Mouse (Mus musculus): ENCODE results near the gene Prpsap1.

Prpsap1 gene

GRCm38 (mm10) chr11:116446308-116446887 is 47.6 kb downstream of the Prpsap1 start:
- in situ Hi-C loops (cut with MboI, MseI) = loop anchor here (5.0 kb wide), 1 partner anchor 129 kb away; no protein-coding TSS in a partner anchor

GRCm38 (mm10) chr11:116445596-116446307 is 48.2 kb downstream of the Prpsap1 start:
- in situ Hi-C loops (cut with MboI, MseI) = loop anchor here (5.0 kb wide), 1 partner anchor 128 kb away; no protein-coding TSS in a partner anchor

- in situ Hi-C loops (cut with MboI, MseI) = loop anchor here (5.0 kb wide), 1 partner anchor 47 kb away; no protein-coding TSS in a partner anchor
These were observed 50.1 kb downstream of the Prpsap1 start for GRCm38 (mm10) chr11:116443935-116444334.

GRCm38 (mm10) chr11:116443311-116443710 is 50.7 kb downstream of the Prpsap1 start:
- in situ Hi-C loops (cut with MboI, MseI) = loop anchor here (5.0 kb wide), 1 partner anchor 46 kb away; no protein-coding TSS in a partner anchor

- in situ Hi-C loops (cut with MboI, MseI) = loop anchor here (5.0 kb wide), 1 partner anchor 46 kb away; no protein-coding TSS in a partner anchor
These were observed 51.2 kb downstream of the Prpsap1 start for GRCm38 (mm10) chr11:116442867-116443177.

- in situ Hi-C loops (cut with MboI, MseI) = loop anchor here (5.0 kb wide), 1 partner anchor 45 kb away; no protein-coding TSS in a partner anchor
These were observed 51.7 kb downstream of the Prpsap1 start for GRCm38 (mm10) chr11:116442129-116442866.

GRCm38 (mm10) chr11:116440408-116441068 is 53.5 kb downstream of the Prpsap1 start:
- in situ Hi-C loops (cut with MboI, MseI) = loop anchor here (5.0 kb wide), 1 partner anchor 43 kb away; no protein-coding TSS in a partner anchor

- in situ Hi-C loops (cut with MboI, MseI) = loop anchor here (5.0 kb wide), 1 partner anchor 42 kb away; no protein-coding TSS in a partner anchor
These were observed 54.4 kb downstream of the Prpsap1 start for GRCm38 (mm10) chr11:116439269-116440240.

GRCm38 (mm10) chr11:116437541-116437940 is 56.5 kb downstream of the Prpsap1 start:
- in situ Hi-C loops (cut with MboI, MseI) = no loop called here

- in situ Hi-C loops (cut with MboI, MseI) = no loop called here
These were observed 57.2 kb downstream of the Prpsap1 start for GRCm38 (mm10) chr11:116436725-116437331.

- in situ Hi-C loops (cut with MboI, MseI) = no loop called here
These were observed 57.8 kb downstream of the Prpsap1 start for GRCm38 (mm10) chr11:116435992-116436724.

- in situ Hi-C loops (cut with MboI, MseI) = no loop called here
These were observed 58.8 kb downstream of the Prpsap1 start for GRCm38 (mm10) chr11:116434967-116435752.

GRCm38 (mm10) chr11:116434287-116434966 is 59.6 kb downstream of the Prpsap1 start:
- in situ Hi-C loops (cut with MboI, MseI) = no loop called here

- in situ Hi-C loops (cut with MboI, MseI) = no loop called here
These were observed 60.4 kb downstream of the Prpsap1 start, which contains the start of gene Ubald2 for GRCm38 (mm10) chr11:116433356-116434286. Gene Ubald2 (plus strand): TSS chr11:116434094.

GRCm38 (mm10) chr11:116432593-116433355 is 61.2 kb downstream of the Prpsap1 start:
- in situ Hi-C loops (cut with MboI, MseI) = no loop called here

- in situ Hi-C loops (cut with MboI, MseI) = no loop called here
These were observed 61.9 kb downstream of the Prpsap1 start for GRCm38 (mm10) chr11:116432127-116432526.

Measured in T-helper 1 cell (primary cell).